Mouse (Mus musculus) myocyte (in vitro differentiated cells): Measurements from ENCODE around the gene Ndufa6.

Experiments
- CEBPB ChIP-seq: IDR thresholded peaks from 2 replicates; pipeline ENCODE4 v1.6.1; 2011; ENCODE audit warnings: mild to moderate bottlenecking, moderate library complexity; ENCODE audit not compliant: poor library complexity, insufficient read depth, severe bottlenecking
- MYOD1 ChIP-seq, 3 experiments: IDR thresholded peaks; one replicate each; pipeline ENCODE4 v1.6.1; 2011; ENCODE audit warnings: control low read depth in 2 of 3, low read depth in 2 of 3, mild to moderate bottlenecking in 2 of 3, moderate library complexity in 1 of 3; ENCODE audit not compliant: insufficient read length in 2 of 3, control insufficient read depth in 1 of 3
- POLR2A ChIP-seq: IDR thresholded peaks from one replicate; pipeline ENCODE4 v1.6.1; 2011; ENCODE audit warnings: low read depth, mild to moderate bottlenecking, control low read depth, moderate library complexity; ENCODE audit not compliant: insufficient read length
- POLR2AphosphoS2 ChIP-seq: IDR thresholded peaks from one replicate; pipeline ENCODE4 v1.6.1; 2011; ENCODE audit warnings: low read depth, control low read depth; ENCODE audit not compliant: insufficient read length
- TCF12 ChIP-seq: IDR thresholded peaks from one replicate; pipeline ENCODE4 v1.6.1; 2011; ENCODE audit warnings: mild to moderate bottlenecking, control low read depth; ENCODE audit not compliant: poor library complexity, insufficient read depth, severe bottlenecking
- USF1 ChIP-seq: IDR thresholded peaks from one replicate; pipeline ENCODE4 v1.6.1; 2011; ENCODE audit warnings: low read depth, mild to moderate bottlenecking, control low read depth, moderate library complexity

DNA sequence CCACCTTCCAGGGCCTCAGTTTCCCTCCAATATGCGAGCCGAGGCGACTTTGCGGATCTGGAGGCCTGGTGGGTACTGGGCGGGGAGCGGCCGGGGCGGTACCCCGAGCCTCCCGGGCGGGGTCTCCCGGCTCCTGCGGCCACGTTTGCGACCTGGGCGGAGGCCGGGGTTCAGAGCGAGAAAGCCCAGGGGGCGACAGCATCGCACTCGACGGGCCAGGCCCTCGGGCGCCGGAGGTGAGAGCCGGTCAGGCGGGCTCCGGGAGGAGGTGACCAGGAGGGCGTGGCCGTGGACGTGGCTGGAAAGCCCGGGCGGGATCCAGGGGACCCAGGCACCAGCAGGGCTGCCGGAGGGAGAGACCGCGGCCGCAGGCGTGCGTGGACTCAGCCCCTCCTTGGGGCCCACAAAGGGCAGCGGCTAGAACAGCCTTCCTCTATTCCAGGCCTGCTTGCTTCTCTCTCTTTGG, 13.1 kb downstream of the Ndufa6 start:
- TF ChIP-seq POLR2AphosphoS2 (no peak), TCF12 (no peak), POLR2A (no peak), USF1 (no peak), CEBPB (no peak), MYOD1 (IDR thresholded peaks at IDR 0.05; ENCODE audit: control insufficient read depth in 1 of 3, insufficient read length in 2 of 3, low read depth in 2 of 3) (no peak)
